Mouse (Mus musculus) liver, embryonic 14.5 days (tissue): Measurements from ENCODE around the gene Mtx2. TPM values are rescaled to one million over a fixed set of nuclear protein-coding genes. Genes with fewer than 3 reads are reported as not detected.
A peak's percentile ranks its signal among the peaks of the same experiment; 100 is the strongest.

Experiments
- ATAC-seq: fragments of 200-750 bp; cut with Nextera tagmentation; 2 replicates; pipeline ENCODE4 v1.8.0; 2017; ENCODE audit warnings: moderate number of reproducible peaks, mild to moderate bottlenecking, moderate library complexity; ENCODE audit not compliant: insufficient read depth
- DNase-seq, 3 experiments: peaks; one replicate each; pipeline ENCODE4 v3.0.0-alpha.2; 2012 to 2013; ENCODE audit warnings: low read depth in 3 of 3, low spot score in 3 of 3
- H3K27ac ChIP-seq: fragments of 300-500 bp; sonication (generic); 2 replicates; pipeline ENCODE4 v1.5.1; 2014; ENCODE audit warnings: moderate library complexity, mild to moderate bottlenecking, control low read depth, inconsistent platforms
- H3K27me3 ChIP-seq: fragments of 300-500 bp; sonication (generic); 2 replicates; pipeline ENCODE4 v1.6.1; 2014; ENCODE audit warnings: mild to moderate bottlenecking, low read length, moderate library complexity; ENCODE audit not compliant: control insufficient read depth, insufficient read depth
- H3K36me3 ChIP-seq: fragments of 300-500 bp; sonication (generic); replicated peaks from 2 replicates; pipeline ENCODE4 v1.6.1; 2014; ENCODE audit warnings: low read depth; ENCODE audit not compliant: control insufficient read depth, insufficient read depth
- H3K4me1 ChIP-seq, 2 experiments: fragments of 200-500 bp in 1 of 2; fragments of 300-500 bp in 1 of 2; sonication (generic) in 1 of 2; replicated peaks; 2 replicates each; pipeline ENCODE4 v1.6.1; 2012 to 2014; ENCODE audit warnings: antibody characterized with exemption in 1 of 2, inconsistent platforms in 1 of 2, low read length in 1 of 2; ENCODE audit not compliant: control insufficient read depth in 2 of 2, insufficient read depth in 2 of 2
- H3K4me2 ChIP-seq: fragments of 300-500 bp; sonication (generic); 2 replicates; pipeline ENCODE4 v1.6.1; 2014; ENCODE audit warnings: low read depth, mild to moderate bottlenecking, control low read depth, moderate library complexity
- H3K4me3 ChIP-seq, 2 experiments: fragments of 200-500 bp in 1 of 2; fragments of 300-500 bp in 1 of 2; sonication (generic) in 1 of 2; 2 replicates each; pipeline ENCODE4 v1.5.1; 2012 to 2014; ENCODE audit warnings: low read depth in 2 of 2, low read length in 2 of 2, mild to moderate bottlenecking in 2 of 2, control low read depth in 1 of 2, inconsistent platforms in 1 of 2, moderate library complexity in 1 of 2; ENCODE audit not compliant: insufficient read depth in 1 of 2
- H3K9ac ChIP-seq: fragments of 300-500 bp; sonication (generic); replicated peaks from 2 replicates; pipeline ENCODE4 v1.6.1; 2014; ENCODE audit warnings: mild to moderate bottlenecking, control low read depth, moderate library complexity
- H3K9me3 ChIP-seq: fragments of 300-500 bp; sonication (generic); 2 replicates; pipeline ENCODE4 v1.6.1; 2016; ENCODE audit warnings: low read length, mixed read lengths; ENCODE audit not compliant: control insufficient read depth
- CTCF ChIP-seq: IDR thresholded peaks from 2 replicates; pipeline ENCODE4 v1.5.1; 2016; ENCODE audit warnings: antibody characterized with exemption, low read depth, control low read depth
- EP300 ChIP-seq: IDR thresholded peaks from 2 replicates; pipeline ENCODE4 v1.6.1; 2016; ENCODE audit warnings: antibody characterized with exemption, low read depth
- WGBS: fragments of 180-500 bp; shearing (Covaris S2); extraction: QIAGEN DNeasy Blood & Tissue Kit; methylation state at CpG from one replicate; pipeline ENCODE4 v1.1.7; 2014; ENCODE audit not compliant: insufficient replicate concordance; 5-methylcytosine and 5-hydroxymethylcytosine counted together
- polyA plus RNA-seq, 2 experiments: library from polyadenylated mRNA; depleted of rRNA in 1 of 2; stranded (reverse) in 1 of 2; unstranded in 1 of 2; fragments of >200 nt; fragmentation: Nextera tagmentation in 1 of 2; extraction: Ambion mirVana in 1 of 2; gene quantifications; 2 replicates each; pipeline versions ENCODE4 v1.2.1 to v1.2.3; 2012 to 2014

The Mtx2 gene
- polyA plus RNA-seq, 2 experiments = 23.8 to 74.7 TPM

- Histone ChIP-seq H3K4me3 (peak overlapping the region in 1 of 2 experiments; percentile 13; a peak in 1 of 4 replicates), H3K4me2 (peak overlapping the region; percentile 53), H3K9me3 (no peaks in the 10 kb centered on the region), H3K9ac (peak overlapping the region; percentile 15; the same call in 1 of the 2 replicates), H3K27me3 (no peaks in the 10 kb centered on the region), H3K36me3 (no peaks in the 10 kb centered on the region), H3K27ac (peak overlapping the region; percentile 74), H3K4me1 (peaks cover 20 to 22% of the 10 kb centered on the region in 2 experiments)
- TF ChIP-seq CTCF (peak; percentile 27; the same call in 1 of the 2 replicates), EP300 (peak; percentile 91)
- ATAC-seq = peak; percentile 97
- 26% methylated on average over 1 of the region's 1 CpGs for WGBS
- peak; percentile 55 to 60 (median 55) for DNase-seq
Observed at GRCm38 (mm10) chr2:74862070-74862476, 36.5 kb downstream of the Mtx2 start.

- peak; percentile 36 to 39 (median 39) for DNase-seq
- no peak overlapping the region for H3K4me2 ChIP-seq
- TF ChIP-seq EP300 (peak; percentile 63), CTCF (no peak)
- no peaks in the 10 kb centered on the region for H3K9me3 ChIP-seq
- H3K4me3 ChIP-seq = no peak overlapping the region
- H3K27ac ChIP-seq = no peak overlapping the region
- no peaks in the 10 kb centered on the region for H3K36me3 ChIP-seq
- ATAC-seq = peak; percentile 34
- no peaks in the 10 kb centered on the region for H3K27me3 ChIP-seq
- H3K4me1 ChIP-seq = peaks cover 20 to 22% of the 10 kb centered on the region in 2 experiments
- no peak overlapping the region for H3K9ac ChIP-seq
Observed at GRCm38 (mm10) chr2:74865414-74865813, 39.8 kb downstream of the Mtx2 start.

DNA sequence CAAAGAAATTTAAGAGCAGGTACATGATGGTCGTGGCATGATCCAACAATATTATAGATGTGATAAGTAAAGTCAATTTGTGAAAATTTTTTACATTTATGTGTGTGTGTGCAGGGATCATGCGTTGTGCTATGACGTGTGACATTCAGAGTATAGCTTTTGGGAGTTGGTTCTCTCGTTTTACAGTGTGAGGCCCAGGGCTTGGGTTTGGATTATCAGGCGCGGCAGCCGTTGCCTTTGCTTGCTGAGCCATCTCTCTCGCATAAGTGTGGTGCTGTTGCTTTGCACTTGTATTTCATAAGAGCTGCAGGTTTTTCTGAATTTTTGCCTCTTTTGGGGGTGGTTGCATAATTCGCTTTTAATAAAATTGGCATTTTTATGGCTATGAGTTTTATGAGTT is 48.4 kb downstream of the Mtx2 start:
- DNase-seq = peak in 2 of 3 experiments; percentile 23 to 40
- Histone ChIP-seq H3K4me3 (no peak overlapping the region), H3K4me1 (0 out of 4 replicates have a peak, but pooled peaks cover 0 to 5% of the 10 kb centered on the region in 2 experiments), H3K9ac (no peak overlapping the region), H3K9me3 (no peaks in the 10 kb centered on the region), H3K27me3 (no peaks in the 10 kb centered on the region), H3K4me2 (peak overlapping the region; percentile 23), H3K27ac (no peak overlapping the region), H3K36me3 (peaks cover 2% of the 10 kb centered on the region; the same call in 1 of the 2 replicates)
- ATAC-seq = peak; percentile 83
- 48% methylated on average over 9 of the region's 9 CpGs for WGBS
- TF ChIP-seq EP300 (0 out of 2 replicates have a peak, but pooled peaks have one; percentile 24), CTCF (no peak)

GRCm38 (mm10) chr2:74884357-74884756 is 58.8 kb downstream of the Mtx2 start:
- ATAC-seq = no peak
- 87% methylated on average over 9 of the region's 9 CpGs for WGBS

GRCm38 (mm10) chr2:74891868-74892267 is 66.3 kb downstream of the Mtx2 start:
- no peaks in the 10 kb centered on the region for H3K9me3 ChIP-seq
- H3K4me2 ChIP-seq = no peak overlapping the region
- H3K36me3 ChIP-seq = no peaks in the 10 kb centered on the region
- TF ChIP-seq EP300 = 0 out of 2 replicates have a peak, but pooled peaks have one; percentile 37
- TF ChIP-seq CTCF = no peak
- ATAC-seq (peak; percentile 50; the same call in 1 of the 2 replicates), DNase-seq (no peak)
- WGBS = 20% methylated on average over 5 of the region's 5 CpGs
- no peaks in the 10 kb centered on the region; a peak in 2 of 4 replicates for H3K4me1 ChIP-seq
- no peaks in the 10 kb centered on the region for H3K27me3 ChIP-seq
- no peak overlapping the region for H3K4me3 ChIP-seq
- H3K9ac ChIP-seq = no peak overlapping the region
- no peak overlapping the region for H3K27ac ChIP-seq

More at GRCm38 (mm10) chr2:74884357-74884756, 58.8 kb downstream of the Mtx2 start:
- Histone ChIP-seq H3K4me2 (no peak overlapping the region), H3K4me3 (no peak overlapping the region), H3K27me3 (no peaks in the 10 kb centered on the region), H3K27ac (no peak overlapping the region), H3K4me1 (no peaks in the 10 kb centered on the region), H3K36me3 (no peaks in the 10 kb centered on the region), H3K9ac (no peak overlapping the region), H3K9me3 (no peaks in the 10 kb centered on the region)
- DNase-seq = no peak
- TF ChIP-seq EP300 (no peak), CTCF (no peak)
